Mouse (Mus musculus): ENCODE results near the gene Atp5s.
A peak's percentile ranks its signal among the peaks of the same experiment; 100 is the strongest.

Atp5s gene

GRCm38 (mm10) chr12:69724711-69725460 lies at the start of gene Atp5s, which contains the start of gene L2hgdh:
Atp5s (plus strand) TSS chr12:69724950.
L2hgdh (minus strand) TSS chr12:69724873.
- DNase-seq = peak; percentile 99

GRCm38 (mm10) chr12:69676157-69676556 lies 48.6 kb upstream of the Atp5s start:
- DNase-seq = no peak

- DNase-seq = peak; percentile 58
Observed at GRCm38 (mm10) chr12:69680635-69681565, 43.9 kb upstream of the Atp5s start.

- peak; percentile 80 for DNase-seq
Observed at GRCm38 (mm10) chr12:69681566-69682061, 43.1 kb upstream of the Atp5s start, which contains the start of gene Sos2. Sos2 (minus strand) TSS chr12:69681852.

GRCm38 (mm10) chr12:69682065-69682787 lies 42.5 kb upstream of the Atp5s start:
- DNase-seq = peak; percentile 92

- DNase-seq = no peak
Observed at GRCm38 (mm10) chr12:69682788-69683419, 41.8 kb upstream of the Atp5s start.

- peak; percentile 86 for DNase-seq
Observed at GRCm38 (mm10) chr12:69683537-69683936, 41.2 kb upstream of the Atp5s start.

- DNase-seq = peak; percentile 71
Observed at GRCm38 (mm10) chr12:69688368-69688767, 36.4 kb upstream of the Atp5s start.

- no peak for DNase-seq
Observed at GRCm38 (mm10) chr12:69689094-69689493, 35.7 kb upstream of the Atp5s start.

- DNase-seq = no peak
Observed at GRCm38 (mm10) chr12:69690714-69691113, 34.0 kb upstream of the Atp5s start.

- DNase-seq = no peak
Observed at GRCm38 (mm10) chr12:69693471-69693870, 31.3 kb upstream of the Atp5s start.

- peak; percentile 67 for DNase-seq
Observed at GRCm38 (mm10) chr12:69696746-69697145, 28.0 kb upstream of the Atp5s start.

GRCm38 (mm10) chr12:69698352-69698751 lies 26.4 kb upstream of the Atp5s start:
- no peak for DNase-seq

GRCm38 (mm10) chr12:69704799-69705458 lies 19.8 kb upstream of the Atp5s start:
- no peak for DNase-seq

GRCm38 (mm10) chr12:69713628-69714027 lies 11.1 kb upstream of the Atp5s start:
- no peak for DNase-seq

GRCm38 (mm10) chr12:69722857-69723256 lies 1.9 kb upstream of the Atp5s start:
- no peak for DNase-seq

- no peak for DNase-seq
Observed at GRCm38 (mm10) chr12:69723376-69723775, 1.4 kb upstream of the Atp5s start.

GRCm38 (mm10) chr12:69724018-69724710 lies 586 bp upstream of the Atp5s start:
- no peak for DNase-seq

GRCm38 (mm10) chr12:69729246-69729645 lies 4.5 kb downstream of the Atp5s start:
- DNase-seq = no peak

- DNase-seq = no peak
Observed at GRCm38 (mm10) chr12:69730306-69730705, 5.6 kb downstream of the Atp5s start.

- DNase-seq = no peak
Observed at GRCm38 (mm10) chr12:69732221-69732620, 7.5 kb downstream of the Atp5s start.
